Mouse (Mus musculus) stomach, embryonic 15.5 days (tissue): Measurements from ENCODE around the gene Palld. TPM values are rescaled to one million over a fixed set of nuclear protein-coding genes. Genes with fewer than 3 reads are reported as not detected.

Experiments
- ATAC-seq: fragments of 200-750 bp; cut with Nextera tagmentation; 2 replicates; pipeline ENCODE4 v1.8.0; 2017; ENCODE audit warnings: low read depth, moderate number of reproducible peaks, moderate TSS enrichment; ENCODE audit not compliant: insufficient read depth, low FRiP score
- H3K27ac ChIP-seq: fragments of 300-500 bp; sonication (generic); 2 replicates; pipeline ENCODE4 v1.5.1; 2015; ENCODE audit warnings: mild to moderate bottlenecking, inconsistent platforms
- H3K27me3 ChIP-seq: fragments of 300-500 bp; sonication (generic); replicated peaks from 2 replicates; pipeline ENCODE4 v1.6.1; 2015; ENCODE audit warnings: inconsistent platforms
- H3K36me3 ChIP-seq: fragments of 300-500 bp; sonication (generic); 2 replicates; pipeline ENCODE4 v1.6.1; 2015; ENCODE audit warnings: inconsistent platforms
- H3K4me1 ChIP-seq: fragments of 300-500 bp; sonication (generic); 2 replicates; pipeline ENCODE4 v1.6.1; 2015; ENCODE audit warnings: inconsistent platforms
- H3K4me2 ChIP-seq: fragments of 300-500 bp; sonication (generic); 2 replicates; pipeline ENCODE4 v1.6.1; 2015; ENCODE audit warnings: mild to moderate bottlenecking, inconsistent platforms
- H3K4me3 ChIP-seq: fragments of 300-500 bp; sonication (generic); replicated peaks from 2 replicates; pipeline ENCODE4 v1.5.1; 2015; ENCODE audit warnings: inconsistent platforms
- H3K9ac ChIP-seq: fragments of 300-500 bp; sonication (generic); 2 replicates; pipeline ENCODE4 v1.6.1; 2015; ENCODE audit warnings: inconsistent platforms
- H3K9me3 ChIP-seq: fragments of 300-500 bp; sonication (generic); 2 replicates; pipeline ENCODE4 v1.6.1; 2016; ENCODE audit warnings: inconsistent platforms
- WGBS: fragments of 180-500 bp; shearing (Covaris S2); methylation state at CpG from one replicate; pipeline ENCODE4 v1.1.7; 2015; 5-methylcytosine and 5-hydroxymethylcytosine counted together
- polyA plus RNA-seq: library from polyadenylated mRNA; unstranded; fragments of >200 nt; fragmentation: Nextera tagmentation; extraction: Ambion mirVana; gene quantifications from 2 replicates; pipeline ENCODE4 v1.2.1, GENCODE M21; 2015

Palld gene
- polyA plus RNA-seq, 1 experiment from 2014 or later = 95.5 TPM

DNA sequence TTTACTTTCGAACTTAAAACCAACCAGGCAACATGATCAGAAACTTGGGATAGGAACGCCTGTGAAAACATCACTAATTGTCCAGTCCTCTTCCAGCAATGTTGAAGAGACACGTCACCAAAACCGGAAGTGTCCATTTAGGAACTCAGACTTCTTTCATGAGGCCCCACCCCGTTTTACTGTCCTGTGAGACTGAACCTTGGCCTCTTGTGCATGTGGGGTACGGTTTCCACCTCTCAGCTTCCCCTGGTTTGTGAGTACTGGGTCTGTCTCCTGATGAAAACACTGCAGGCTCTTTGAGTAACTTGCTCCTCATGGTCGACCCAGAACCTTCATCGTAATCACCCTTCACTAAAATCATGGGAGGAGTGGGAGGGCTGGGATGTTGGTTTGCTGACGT lies 374.3 kb downstream of the Palld start:
- Histone ChIP-seq H3K4me3 (no peak overlapping the region), H3K4me2 (no peak overlapping the region), H3K36me3 (peaks cover 18% of the 10 kb centered on the region; the same call in 1 of the 2 replicates), H3K9ac (no peak overlapping the region), H3K9me3 (no peaks in the 10 kb centered on the region), H3K4me1 (no peaks in the 10 kb centered on the region), H3K27ac (no peak overlapping the region), H3K27me3 (no peaks in the 10 kb centered on the region)
- no peak for ATAC-seq
- WGBS = 87% methylated on average over 9 of the region's 9 CpGs

DNA sequence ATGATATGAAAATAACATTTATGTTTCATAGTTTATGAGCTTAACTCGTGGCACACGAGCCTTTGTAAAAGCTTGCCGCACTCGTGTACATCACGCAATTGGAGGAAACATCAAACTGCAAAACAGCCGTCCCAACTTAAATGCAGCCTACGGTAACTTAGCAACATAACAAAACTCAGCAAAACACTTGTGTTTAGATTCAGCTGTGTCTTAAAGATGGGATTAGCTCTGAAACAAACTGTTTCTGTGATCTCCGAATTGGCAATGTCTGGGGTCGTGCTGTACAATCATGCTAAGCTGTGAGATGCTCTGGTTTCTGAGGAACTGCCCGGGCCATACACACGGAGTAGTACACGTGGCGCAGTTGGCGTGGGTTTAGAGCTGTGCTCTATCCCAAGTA lies 375.5 kb downstream of the Palld start:
- H3K9me3 ChIP-seq = no peaks in the 10 kb centered on the region
- H3K4me3 ChIP-seq = no peak overlapping the region
- H3K36me3 ChIP-seq = peaks cover 17% of the 10 kb centered on the region; the same call in 1 of the 2 replicates
- H3K27me3 ChIP-seq = no peaks in the 10 kb centered on the region
- no peak overlapping the region for H3K27ac ChIP-seq
- H3K4me2 ChIP-seq = no peak overlapping the region
- H3K4me1 ChIP-seq = no peaks in the 10 kb centered on the region
- 68% methylated on average over 14 of the region's 14 CpGs for whole genome bisulfite sequencing
- no peak for ATAC-seq
- no peak overlapping the region for H3K9ac ChIP-seq

DNA sequence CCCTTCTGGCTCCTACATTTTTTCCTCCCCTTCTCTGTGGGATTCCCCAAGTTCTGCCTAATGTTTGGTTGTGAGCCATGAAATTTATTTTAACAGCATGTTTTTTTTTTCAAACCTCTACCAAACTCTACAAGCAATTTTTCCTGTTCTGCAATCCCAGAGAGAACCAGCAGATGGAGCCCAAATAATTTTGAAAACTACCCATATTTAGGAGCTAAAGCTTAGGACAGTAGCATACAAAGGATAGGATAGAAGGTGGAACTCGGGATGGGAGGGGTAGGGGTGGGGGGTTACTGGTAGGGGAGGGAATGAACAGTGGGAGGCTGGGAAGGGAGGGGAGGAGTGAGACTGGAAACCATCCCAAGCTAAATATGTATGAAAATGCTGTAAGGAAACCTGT lies 380.4 kb downstream of the Palld start:
- Histone ChIP-seq H3K4me2 (no peak overlapping the region), H3K9me3 (no peaks in the 10 kb centered on the region), H3K4me3 (no peak overlapping the region), H3K36me3 (0 out of 2 replicates have a peak, but pooled peaks cover 13% of the 10 kb centered on the region), H3K4me1 (no peaks in the 10 kb centered on the region), H3K27me3 (no peaks in the 10 kb centered on the region), H3K27ac (no peak overlapping the region), H3K9ac (no peak overlapping the region)
- ATAC-seq = no peak
- 11% methylated on average over 1 of the region's 1 CpGs for WGBS

DNA sequence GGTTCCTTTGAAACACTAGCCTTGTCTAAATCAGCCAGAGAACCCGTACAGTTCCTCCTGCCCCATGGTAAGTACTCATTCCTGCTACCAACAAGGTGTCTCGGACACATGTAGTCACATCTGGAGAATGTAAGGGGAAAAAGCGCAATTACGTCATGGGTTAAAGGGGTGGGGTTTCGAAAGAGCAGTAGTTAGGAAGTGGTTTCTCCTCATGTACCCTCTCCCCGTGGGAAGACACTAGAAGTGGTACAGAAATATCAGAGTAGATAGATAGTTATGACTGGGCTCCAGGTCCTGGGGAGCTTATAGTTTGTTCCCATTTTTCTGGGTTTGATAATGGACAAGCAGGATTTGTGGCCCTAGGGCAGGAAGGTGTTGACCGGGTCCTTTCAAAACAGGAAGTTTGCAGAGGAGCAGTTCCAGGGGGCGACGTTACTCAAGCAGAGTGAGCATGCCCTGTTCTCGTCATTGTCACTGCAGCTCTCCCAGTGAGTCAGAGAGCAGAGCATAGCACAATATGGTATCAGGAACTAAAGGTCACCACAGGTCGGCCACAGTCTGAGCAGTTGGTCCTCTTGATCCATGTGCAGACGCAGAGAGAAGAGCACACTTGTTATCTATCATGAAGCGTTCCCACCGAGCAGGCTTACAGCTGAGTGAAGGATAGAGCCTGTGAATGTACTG lies 384.8 kb downstream of the Palld start:
- no peak for ATAC-seq
- Histone ChIP-seq H3K9me3 (no peaks in the 10 kb centered on the region), H3K36me3 (peaks cover 13% of the 10 kb centered on the region; the same call in 1 of the 2 replicates)

DNA sequence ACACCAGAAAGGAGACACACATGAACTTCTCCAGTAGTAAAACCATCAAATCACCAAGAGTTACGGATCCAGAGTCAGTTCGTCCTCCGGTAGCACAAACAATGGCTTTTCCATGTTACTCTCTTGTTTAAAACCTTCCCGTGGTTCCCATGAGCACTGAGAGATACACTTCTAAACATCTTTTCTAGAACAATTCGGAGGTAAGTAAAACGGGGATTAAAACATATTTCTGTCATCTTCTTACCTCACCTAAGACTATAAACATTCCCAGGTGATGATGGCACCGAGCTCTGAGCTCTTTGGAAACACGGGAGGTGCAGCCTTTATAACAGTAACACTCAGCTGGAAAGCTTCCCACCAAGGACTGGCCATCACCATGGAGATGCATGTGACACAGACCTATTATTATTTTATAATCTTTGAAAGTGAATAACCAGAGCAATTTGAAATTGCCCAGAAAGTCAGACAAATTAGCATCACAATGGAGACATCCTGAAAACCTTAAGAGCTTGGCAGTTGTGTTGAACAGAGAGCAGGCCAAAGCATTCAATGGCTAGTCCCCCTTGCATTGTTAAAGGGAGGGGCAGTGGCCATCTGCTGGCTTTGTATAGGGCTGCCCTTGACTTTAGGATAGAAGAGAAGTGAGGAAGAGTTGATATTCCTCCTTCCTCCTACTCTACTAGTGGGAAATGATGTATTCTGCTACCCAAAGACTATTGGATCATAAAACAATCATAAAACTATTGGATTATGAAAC lies 385.6 kb downstream of the Palld start:
- no peak overlapping the region for H3K4me2 ChIP-seq
- WGBS = 82% methylated on average over 8 of the region's 8 CpGs
- H3K27me3 ChIP-seq = no peaks in the 10 kb centered on the region
- H3K9me3 ChIP-seq = no peaks in the 10 kb centered on the region
- no peak for ATAC-seq
- H3K36me3 ChIP-seq = peaks cover 12% of the 10 kb centered on the region; the same call in 1 of the 2 replicates
- H3K9ac ChIP-seq = no peak overlapping the region
- H3K4me1 ChIP-seq = no peaks in the 10 kb centered on the region
- no peak overlapping the region for H3K4me3 ChIP-seq
- H3K27ac ChIP-seq = no peak overlapping the region

More for the DNA sequence above, 384.8 kb downstream of the Palld start:
- no peak overlapping the region for H3K27ac ChIP-seq
- H3K4me1 ChIP-seq = no peaks in the 10 kb centered on the region
- H3K27me3 ChIP-seq = no peaks in the 10 kb centered on the region
- no peak overlapping the region for H3K9ac ChIP-seq
- H3K4me2 ChIP-seq = no peak overlapping the region
- no peak overlapping the region for H3K4me3 ChIP-seq
- WGBS = 73% methylated on average over 14 of the region's 14 CpGs

DNA sequence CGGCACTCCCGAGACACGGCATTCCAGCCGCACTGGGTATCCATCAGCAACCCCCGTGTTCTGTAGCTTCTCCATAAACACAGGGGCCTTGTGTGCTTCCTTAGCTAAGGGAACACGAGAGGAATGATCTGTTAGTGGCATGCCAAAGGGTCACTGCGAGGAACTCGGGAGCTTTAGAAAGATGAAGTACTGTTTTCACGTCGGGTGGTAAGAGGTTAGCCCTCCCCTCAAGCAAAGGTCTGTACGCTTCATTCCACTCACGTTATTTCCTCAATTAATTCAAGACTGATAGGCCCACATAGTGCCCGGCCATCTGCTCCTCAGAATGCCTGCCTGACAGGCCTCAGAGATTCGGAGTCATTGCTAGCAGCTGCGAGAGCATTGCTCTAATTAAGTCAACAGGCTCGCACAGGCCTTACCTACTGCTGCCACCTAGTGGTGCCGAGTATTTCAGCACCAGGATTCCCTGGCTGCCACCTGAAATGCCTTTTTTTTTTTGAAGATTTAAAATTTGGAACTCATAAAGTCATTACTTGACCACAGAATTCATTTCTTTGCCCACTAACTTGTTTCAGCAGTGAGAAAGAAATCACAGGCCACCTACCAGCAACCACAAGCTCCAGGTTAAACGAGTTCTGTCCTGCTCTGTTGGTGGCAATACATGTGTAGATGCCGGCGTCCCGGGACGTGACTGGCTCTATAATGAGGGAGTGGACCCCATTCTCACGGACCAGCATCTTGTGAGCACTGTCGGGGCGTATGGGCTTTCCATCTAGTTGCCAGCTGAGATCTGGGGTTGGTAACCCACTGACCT lies 386.4 kb downstream of the Palld start:
- Histone ChIP-seq H3K9me3 (no peaks in the 10 kb centered on the region), H3K4me1 (no peaks in the 10 kb centered on the region), H3K9ac (no peak overlapping the region), H3K4me2 (no peak overlapping the region), H3K4me3 (no peak overlapping the region), H3K36me3 (peaks cover 14% of the 10 kb centered on the region), H3K27ac (no peak overlapping the region), H3K27me3 (no peaks in the 10 kb centered on the region)
- 55% methylated on average over 25 of the region's 25 CpGs for WGBS
- no peak for ATAC-seq

DNA sequence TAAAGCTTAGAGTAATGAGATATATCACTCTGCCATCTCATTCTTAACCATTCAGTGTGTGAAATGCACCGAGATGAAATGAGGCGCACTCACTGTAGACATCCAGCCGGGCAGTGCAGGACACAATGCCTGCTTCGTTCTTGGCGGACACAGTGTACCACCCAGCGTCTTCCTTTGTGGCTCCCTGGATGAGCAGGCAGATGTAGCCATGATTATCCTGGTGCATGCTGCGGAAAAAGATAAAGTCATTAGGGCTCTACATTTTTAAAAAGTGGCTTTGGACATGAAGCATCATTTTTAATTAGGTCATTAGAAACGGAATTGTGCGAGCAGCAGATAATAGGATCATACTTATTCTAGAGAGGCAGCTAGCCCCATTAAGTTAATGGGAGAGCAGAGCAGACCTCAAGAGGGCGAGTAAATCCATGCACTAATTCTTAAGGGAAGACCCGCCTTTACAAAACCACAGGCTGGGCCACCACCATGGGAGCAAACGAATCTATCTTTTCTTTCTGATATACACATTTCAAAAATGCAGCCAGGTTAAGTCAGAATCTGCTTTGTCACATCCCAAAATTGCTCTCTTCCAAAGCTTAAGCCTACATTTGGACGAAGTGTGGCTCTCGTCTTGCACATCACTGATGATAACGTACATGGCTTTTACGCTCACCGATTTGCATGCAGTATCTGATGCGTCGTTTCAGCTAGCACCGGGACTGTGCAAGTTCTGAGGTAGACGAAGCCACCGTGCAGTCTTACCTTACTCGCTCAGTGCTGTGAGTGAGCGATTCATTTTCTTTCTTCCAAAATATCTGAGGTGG lies 387.2 kb downstream of the Palld start:
- H3K36me3 ChIP-seq = peaks cover 21% of the 10 kb centered on the region
- WGBS = 92% methylated on average over 24 of the region's 24 CpGs
- no peak for ATAC-seq

DNA sequence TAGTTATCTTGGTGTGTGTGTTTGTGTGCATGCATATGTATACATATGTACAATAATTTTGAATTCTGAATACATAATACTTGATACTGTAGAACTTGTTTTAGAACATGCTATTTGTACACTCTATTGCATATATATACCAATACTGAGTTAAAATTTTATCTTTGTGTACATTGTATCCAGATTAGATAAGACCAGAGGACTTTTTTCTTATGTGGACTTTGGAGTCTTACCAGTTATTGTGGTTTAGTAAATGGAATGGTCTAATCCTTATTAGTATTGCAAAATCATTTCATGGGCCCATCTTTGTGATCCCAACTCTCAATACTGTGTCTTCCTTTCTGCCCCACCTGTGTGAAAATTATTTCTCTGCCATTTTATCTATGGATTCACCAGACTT lies 400.2 kb downstream of the Palld start:
- no peaks in the 10 kb centered on the region for H3K36me3 ChIP-seq
- no peak for ATAC-seq
- no peaks in the 10 kb centered on the region for H3K4me1 ChIP-seq
- H3K9ac ChIP-seq = no peak overlapping the region
- no peak overlapping the region for H3K27ac ChIP-seq
- H3K4me2 ChIP-seq = no peak overlapping the region
- no peaks in the 10 kb centered on the region for H3K27me3 ChIP-seq
- no peak overlapping the region for H3K4me3 ChIP-seq
- no peaks in the 10 kb centered on the region for H3K9me3 ChIP-seq

More for the DNA sequence above, 387.2 kb downstream of the Palld start:
- H3K4me3 ChIP-seq = no peak overlapping the region
- no peaks in the 10 kb centered on the region for H3K27me3 ChIP-seq
- no peaks in the 10 kb centered on the region for H3K4me1 ChIP-seq
- no peak overlapping the region for H3K4me2 ChIP-seq
- H3K9ac ChIP-seq = no peak overlapping the region
- no peaks in the 10 kb centered on the region for H3K9me3 ChIP-seq
- no peak overlapping the region for H3K27ac ChIP-seq

DNA sequence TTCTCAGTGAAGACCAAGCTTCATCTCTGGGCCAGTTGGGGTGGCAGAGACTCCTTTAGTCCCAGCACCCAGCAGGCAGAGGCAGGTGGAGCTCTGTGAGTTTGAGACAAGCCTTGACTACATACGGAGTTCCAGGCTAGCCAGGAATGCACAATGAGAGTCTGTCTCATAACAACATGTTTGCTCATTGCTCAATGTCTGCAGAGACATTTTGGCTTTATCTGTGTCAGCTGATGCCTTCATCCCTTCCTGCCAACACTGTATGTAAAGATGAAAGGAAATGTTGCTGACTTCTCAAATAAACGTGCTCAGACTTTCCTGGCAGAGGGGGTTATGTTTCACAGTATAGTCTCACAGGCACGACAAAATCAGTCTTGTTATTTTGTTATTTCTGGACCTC lies 401.6 kb downstream of the Palld start:
- 53% methylated on average over 3 of the region's 3 CpGs for WGBS
- Histone ChIP-seq H3K27me3 (no peaks in the 10 kb centered on the region), H3K4me3 (no peak overlapping the region), H3K9ac (no peak overlapping the region), H3K36me3 (no peaks in the 10 kb centered on the region), H3K27ac (no peak overlapping the region), H3K4me1 (no peaks in the 10 kb centered on the region), H3K9me3 (no peaks in the 10 kb centered on the region), H3K4me2 (no peak overlapping the region)
- ATAC-seq = no peak

DNA sequence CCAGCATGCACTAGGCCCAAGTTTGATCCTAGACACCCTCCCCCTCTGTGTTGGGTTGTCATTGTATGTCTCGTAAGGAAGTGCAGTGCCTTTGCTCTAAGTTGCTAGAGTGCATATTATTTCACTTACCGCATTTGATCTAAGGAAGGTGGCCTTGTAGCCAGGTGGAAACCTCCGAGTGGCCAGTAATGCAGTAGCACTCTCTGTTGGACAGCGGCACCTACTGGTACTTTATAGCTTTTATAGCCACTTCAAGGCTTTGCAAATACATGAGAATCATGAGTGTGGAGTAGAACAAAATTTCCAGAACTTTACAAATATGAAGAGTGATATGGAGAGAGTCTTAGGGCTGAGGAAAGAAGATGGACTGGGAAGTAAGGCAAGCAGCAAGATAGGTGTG lies 403.5 kb downstream of the Palld start:
- Histone ChIP-seq H3K9me3 (no peaks in the 10 kb centered on the region), H3K4me3 (no peak overlapping the region), H3K4me2 (no peak overlapping the region), H3K27ac (no peak overlapping the region), H3K27me3 (no peaks in the 10 kb centered on the region), H3K9ac (no peak overlapping the region), H3K36me3 (no peaks in the 10 kb centered on the region), H3K4me1 (no peaks in the 10 kb centered on the region)
- 66% methylated on average over 4 of the region's 4 CpGs for WGBS
- ATAC-seq = no peak; the same call in 1 of the 2 replicates

DNA sequence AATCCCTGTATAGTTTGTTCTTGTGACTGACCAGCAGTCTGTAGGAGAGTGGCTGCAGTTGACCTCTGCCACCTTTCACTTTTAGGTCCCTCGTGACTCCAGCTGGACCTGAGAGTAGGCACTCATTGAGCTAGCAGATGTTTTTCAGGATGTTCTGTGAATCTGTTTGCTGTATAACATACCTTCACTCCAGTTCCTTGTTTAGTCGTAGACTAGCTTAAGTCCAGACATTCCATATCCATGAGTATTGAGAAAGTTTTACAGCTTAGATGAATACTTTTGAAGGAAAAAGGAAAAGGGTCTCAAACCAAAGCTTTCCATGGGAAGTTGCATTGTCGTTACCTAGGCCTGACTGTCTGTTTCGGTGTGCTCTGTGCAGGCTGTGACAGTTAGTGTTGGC lies 405.4 kb downstream of the Palld start:
- H3K4me1 ChIP-seq = no peaks in the 10 kb centered on the region
- no peak overlapping the region for H3K4me2 ChIP-seq
- ATAC-seq = no peak
- H3K27ac ChIP-seq = no peak overlapping the region
- no peaks in the 10 kb centered on the region for H3K9me3 ChIP-seq
- 87% methylated on average over 4 of the region's 4 CpGs for WGBS
- no peaks in the 10 kb centered on the region for H3K27me3 ChIP-seq
- H3K36me3 ChIP-seq = peaks cover 2% of the 10 kb centered on the region; the same call in 1 of the 2 replicates
- H3K4me3 ChIP-seq = no peak overlapping the region
- H3K9ac ChIP-seq = no peak overlapping the region
